Mouse (Mus musculus): Measurements from ENCODE around the gene Myo19. TPM values are rescaled to one million over a fixed set of nuclear protein-coding genes. Genes with fewer than 3 reads are reported as not detected.

Myo19 gene
- polyA plus RNA-seq, 1 experiment from 2014 or later = 4.7 TPM

- H3K9me3 ChIP-seq (replicated peaks) = no peaks in the 10 kb centered on the region
- no peak overlapping the region for H3K4me3 ChIP-seq (replicated peaks)
- H3K4me2 ChIP-seq = no peak overlapping the region
- peaks cover 20% of the 10 kb centered on the region for H3K4me1 ChIP-seq
- H3K27ac ChIP-seq (replicated peaks) = no peak overlapping the region
- H3K9ac ChIP-seq (replicated peaks) = no peak overlapping the region
- whole genome bisulfite sequencing = 78% methylated on average over 7 of the region's 7 CpGs
- no peaks in the 10 kb centered on the region for H3K36me3 ChIP-seq
- no peaks in the 10 kb centered on the region for H3K27me3 ChIP-seq (replicated peaks)
- no peak for ATAC-seq (ENCODE audit: low FRiP score)
Observed at GRCm38 (mm10) chr11:84919951-84920350, 40.0 kb downstream of the Myo19 start.

GRCm38 (mm10) chr11:84920981-84921380 lies 41.0 kb downstream of the Myo19 start:
- no peak for ATAC-seq (ENCODE audit: low FRiP score)
- H3K4me1 ChIP-seq = peaks cover 11% of the 10 kb centered on the region
- H3K9me3 ChIP-seq (replicated peaks) = no peaks in the 10 kb centered on the region
- 88% methylated on average over 8 of the region's 8 CpGs for WGBS
- H3K4me3 ChIP-seq (replicated peaks) = no peak overlapping the region
- H3K36me3 ChIP-seq = no peaks in the 10 kb centered on the region
- H3K4me2 ChIP-seq = no peak overlapping the region
- H3K9ac ChIP-seq (replicated peaks) = no peak overlapping the region
- no peak overlapping the region for H3K27ac ChIP-seq (replicated peaks)
- H3K27me3 ChIP-seq (replicated peaks) = no peaks in the 10 kb centered on the region

- Histone ChIP-seq H3K4me2 (no peak overlapping the region), H3K27me3 (replicated peaks) (no peaks in the 10 kb centered on the region), H3K27ac (replicated peaks) (no peak overlapping the region), H3K9me3 (replicated peaks) (no peaks in the 10 kb centered on the region), H3K36me3 (no peaks in the 10 kb centered on the region), H3K4me3 (replicated peaks) (no peak overlapping the region), H3K9ac (replicated peaks) (no peak overlapping the region), H3K4me1 (no peaks in the 10 kb centered on the region)
- ATAC-seq (ENCODE audit: low FRiP score) = no peak
- 19% methylated on average over 6 of the region's 6 CpGs for whole genome bisulfite sequencing
Observed at GRCm38 (mm10) chr11:84932261-84932660, 52.3 kb downstream of the Myo19 start.

GRCm38 (mm10) chr11:84939508-84940053 lies 59.6 kb downstream of the Myo19 start:
- 44% methylated on average over 8 of the region's 8 CpGs for WGBS
- Histone ChIP-seq H3K9ac (replicated peaks) (no peak overlapping the region), H3K36me3 (no peaks in the 10 kb centered on the region), H3K27ac (replicated peaks) (no peak overlapping the region), H3K4me2 (no peak overlapping the region), H3K4me1 (peaks cover 13% of the 10 kb centered on the region), H3K9me3 (replicated peaks) (no peaks in the 10 kb centered on the region), H3K4me3 (replicated peaks) (no peak overlapping the region), H3K27me3 (replicated peaks) (0 out of 2 replicates have a peak, but pooled peaks cover 5% of the 10 kb centered on the region)
- ATAC-seq (ENCODE audit: low FRiP score) = no peak

GRCm38 (mm10) chr11:84940140-84940539 lies 60.2 kb downstream of the Myo19 start:
- H3K27me3 ChIP-seq (replicated peaks) = 0 out of 2 replicates have a peak, but pooled peaks cover 5% of the 10 kb centered on the region
- no peak overlapping the region for H3K27ac ChIP-seq (replicated peaks)
- H3K4me1 ChIP-seq = peaks cover 16% of the 10 kb centered on the region
- H3K4me3 ChIP-seq (replicated peaks) = no peak overlapping the region
- no peak for ATAC-seq (ENCODE audit: low FRiP score)
- H3K9me3 ChIP-seq (replicated peaks) = no peaks in the 10 kb centered on the region
- H3K9ac ChIP-seq (replicated peaks) = no peak overlapping the region
- 75% methylated on average over 10 of the region's 10 CpGs for WGBS
- H3K36me3 ChIP-seq = no peaks in the 10 kb centered on the region
- no peak overlapping the region for H3K4me2 ChIP-seq

GRCm38 (mm10) chr11:84943948-84944347 lies 64.0 kb downstream of the Myo19 start:
- Histone ChIP-seq H3K4me1 (peaks cover 19% of the 10 kb centered on the region), H3K4me3 (replicated peaks) (no peak overlapping the region), H3K27ac (replicated peaks) (no peak overlapping the region), H3K36me3 (no peaks in the 10 kb centered on the region), H3K27me3 (replicated peaks) (0 out of 2 replicates have a peak, but pooled peaks cover 13% of the 10 kb centered on the region), H3K9me3 (replicated peaks) (no peaks in the 10 kb centered on the region), H3K9ac (replicated peaks) (no peak overlapping the region), H3K4me2 (peak overlapping the region; percentile 38)
- ATAC-seq (ENCODE audit: low FRiP score) = no peak
- 1% methylated on average over 15 of the region's 15 CpGs for WGBS

- Histone ChIP-seq H3K9me3 (replicated peaks) (no peaks in the 10 kb centered on the region), H3K27ac (replicated peaks) (no peak overlapping the region), H3K4me2 (no peak overlapping the region), H3K4me3 (replicated peaks) (no peak overlapping the region), H3K4me1 (peaks cover 19% of the 10 kb centered on the region), H3K27me3 (replicated peaks) (0 out of 2 replicates have a peak, but pooled peaks cover 13% of the 10 kb centered on the region), H3K9ac (replicated peaks) (no peak overlapping the region), H3K36me3 (no peaks in the 10 kb centered on the region)
- no peak for ATAC-seq (ENCODE audit: low FRiP score)
- 12% methylated on average over 12 of the region's 12 CpGs for WGBS
Observed at GRCm38 (mm10) chr11:84944639-84945435, 64.9 kb downstream of the Myo19 start.

GRCm38 (mm10) chr11:84945841-84946240 lies 65.9 kb downstream of the Myo19 start:
- no peak overlapping the region for H3K27ac ChIP-seq (replicated peaks)

GRCm38 (mm10) chr11:84947206-84947605 lies 67.3 kb downstream of the Myo19 start:
- WGBS = 48% methylated on average over 6 of the region's 6 CpGs
- no peak for ATAC-seq (ENCODE audit: low FRiP score)
- no peaks in the 10 kb centered on the region for H3K9me3 ChIP-seq (replicated peaks)
- no peak overlapping the region for H3K4me3 ChIP-seq (replicated peaks)
- H3K36me3 ChIP-seq = no peaks in the 10 kb centered on the region
- no peak overlapping the region for H3K9ac ChIP-seq (replicated peaks)
- H3K27ac ChIP-seq (replicated peaks) = no peak overlapping the region
- H3K4me1 ChIP-seq = peaks cover 19% of the 10 kb centered on the region
- H3K27me3 ChIP-seq (replicated peaks) = 0 out of 2 replicates have a peak, but pooled peaks cover 13% of the 10 kb centered on the region
- no peak overlapping the region for H3K4me2 ChIP-seq

More at GRCm38 (mm10) chr11:84945841-84946240, 65.9 kb downstream of the Myo19 start:
- peaks cover 19% of the 10 kb centered on the region for H3K4me1 ChIP-seq
- H3K36me3 ChIP-seq = no peaks in the 10 kb centered on the region
- no peaks in the 10 kb centered on the region for H3K9me3 ChIP-seq (replicated peaks)
- H3K27me3 ChIP-seq (replicated peaks) = 0 out of 2 replicates have a peak, but pooled peaks cover 13% of the 10 kb centered on the region
- H3K4me3 ChIP-seq (replicated peaks) = no peak overlapping the region
- H3K4me2 ChIP-seq = no peak overlapping the region
- H3K9ac ChIP-seq (replicated peaks) = no peak overlapping the region
- WGBS = 70% methylated on average over 3 of the region's 3 CpGs
- ATAC-seq (ENCODE audit: low FRiP score) = no peak

- ATAC-seq (ENCODE audit: low FRiP score) = no peak
- no peak overlapping the region for H3K4me2 ChIP-seq
Observed at GRCm38 (mm10) chr11:84948114-84948513, 68.2 kb downstream of the Myo19 start.

GRCm38 (mm10) chr11:84948526-84948925 lies 68.6 kb downstream of the Myo19 start:
- no peak for ATAC-seq (ENCODE audit: low FRiP score)
- no peak overlapping the region for H3K4me3 ChIP-seq (replicated peaks)
- H3K9ac ChIP-seq (replicated peaks) = no peak overlapping the region
- H3K4me1 ChIP-seq = peaks cover 16% of the 10 kb centered on the region
- no peaks in the 10 kb centered on the region for H3K9me3 ChIP-seq (replicated peaks)
- H3K27ac ChIP-seq (replicated peaks) = no peak overlapping the region
- H3K27me3 ChIP-seq (replicated peaks) = 0 out of 2 replicates have a peak, but pooled peaks cover 11% of the 10 kb centered on the region
- H3K36me3 ChIP-seq = no peaks in the 10 kb centered on the region
- H3K4me2 ChIP-seq = no peak overlapping the region
- 59% methylated on average over 3 of the region's 3 CpGs for WGBS

More at GRCm38 (mm10) chr11:84948114-84948513, 68.2 kb downstream of the Myo19 start:
- H3K9ac ChIP-seq (replicated peaks) = no peak overlapping the region
- H3K4me1 ChIP-seq = peaks cover 19% of the 10 kb centered on the region
- 55% methylated on average over 3 of the region's 3 CpGs for WGBS
- H3K27ac ChIP-seq (replicated peaks) = no peak overlapping the region
- H3K27me3 ChIP-seq (replicated peaks) = 0 out of 2 replicates have a peak, but pooled peaks cover 10% of the 10 kb centered on the region
- H3K4me3 ChIP-seq (replicated peaks) = no peak overlapping the region
- H3K36me3 ChIP-seq = no peaks in the 10 kb centered on the region
- no peaks in the 10 kb centered on the region for H3K9me3 ChIP-seq (replicated peaks)

- H3K27ac ChIP-seq (replicated peaks) = no peak overlapping the region
- ATAC-seq (ENCODE audit: low FRiP score) = no peak
Observed at GRCm38 (mm10) chr11:84952611-84953010, 72.7 kb downstream of the Myo19 start.

More at GRCm38 (mm10) chr11:84952611-84953010, 72.7 kb downstream of the Myo19 start:
- no peak overlapping the region for H3K4me3 ChIP-seq (replicated peaks)
- H3K4me1 ChIP-seq = peaks cover 5% of the 10 kb centered on the region
- no peaks in the 10 kb centered on the region for H3K9me3 ChIP-seq (replicated peaks)
- no peaks in the 10 kb centered on the region for H3K36me3 ChIP-seq
- H3K27me3 ChIP-seq (replicated peaks) = peaks cover 25% of the 10 kb centered on the region
- no peak overlapping the region for H3K4me2 ChIP-seq
- 58% methylated on average over 2 of the region's 2 CpGs for WGBS
- no peak overlapping the region for H3K9ac ChIP-seq (replicated peaks)

All from neural tube, embryonic 15.5 days (tissue).